Mouse (Mus musculus) embryo, embryonic 10.5 days (tissue): Measurements from ENCODE around the gene Zdhhc22.
A peak's percentile ranks its signal among the peaks of the same experiment; 100 is the strongest.

ENCODE experiments used
- DNase-seq: peaks from one replicate; pipeline ENCODE4 v3.0.0-alpha.2; 2015; ENCODE audit warnings: low spot score

The Zdhhc22 gene

GRCm38 (mm10) chr12:86935692-86936282 lies 54.4 kb downstream of the Zdhhc22 start:
- no peak for DNase-seq

DNA sequence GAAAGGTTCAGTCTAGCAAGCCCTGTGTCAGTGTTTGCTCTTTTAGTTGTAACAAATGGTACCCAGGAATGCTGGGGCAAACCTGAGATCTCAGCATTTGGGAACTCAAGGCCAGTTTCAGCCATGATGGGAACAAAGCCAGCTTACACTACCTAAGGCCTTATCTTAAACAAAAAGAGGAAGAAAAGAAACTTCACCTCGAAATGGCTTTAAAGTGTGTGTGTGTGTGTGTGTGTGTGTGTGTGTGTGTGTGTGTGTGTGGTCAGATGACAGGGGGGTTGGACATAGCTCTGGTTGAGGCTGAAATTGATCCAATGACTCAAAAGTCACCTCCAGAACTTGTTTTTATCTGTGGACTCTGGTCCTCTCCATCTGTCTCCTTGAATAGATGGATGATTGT lies 55.5 kb downstream of the Zdhhc22 start:
- DNase-seq = no peak

DNA sequence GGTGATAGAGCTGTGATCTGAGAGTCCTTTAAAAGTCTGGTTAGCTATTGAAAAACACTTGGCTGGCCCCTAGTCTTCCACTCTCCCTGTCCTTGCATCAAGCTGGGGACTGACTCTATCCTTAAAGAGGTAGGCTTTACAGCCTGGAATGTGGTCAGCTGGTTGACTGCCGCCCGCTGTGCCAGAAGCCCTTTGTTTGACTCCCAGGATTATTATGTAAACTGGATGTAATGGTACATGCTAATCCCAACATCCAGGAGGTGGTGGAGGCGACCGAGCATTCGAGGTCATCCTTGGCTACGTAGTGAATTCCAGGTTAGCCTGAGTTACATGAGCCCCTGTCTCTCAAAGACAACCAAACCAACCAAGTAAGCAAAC lies 57.7 kb downstream of the Zdhhc22 start:
- DNase-seq = peak; percentile 37

DNA sequence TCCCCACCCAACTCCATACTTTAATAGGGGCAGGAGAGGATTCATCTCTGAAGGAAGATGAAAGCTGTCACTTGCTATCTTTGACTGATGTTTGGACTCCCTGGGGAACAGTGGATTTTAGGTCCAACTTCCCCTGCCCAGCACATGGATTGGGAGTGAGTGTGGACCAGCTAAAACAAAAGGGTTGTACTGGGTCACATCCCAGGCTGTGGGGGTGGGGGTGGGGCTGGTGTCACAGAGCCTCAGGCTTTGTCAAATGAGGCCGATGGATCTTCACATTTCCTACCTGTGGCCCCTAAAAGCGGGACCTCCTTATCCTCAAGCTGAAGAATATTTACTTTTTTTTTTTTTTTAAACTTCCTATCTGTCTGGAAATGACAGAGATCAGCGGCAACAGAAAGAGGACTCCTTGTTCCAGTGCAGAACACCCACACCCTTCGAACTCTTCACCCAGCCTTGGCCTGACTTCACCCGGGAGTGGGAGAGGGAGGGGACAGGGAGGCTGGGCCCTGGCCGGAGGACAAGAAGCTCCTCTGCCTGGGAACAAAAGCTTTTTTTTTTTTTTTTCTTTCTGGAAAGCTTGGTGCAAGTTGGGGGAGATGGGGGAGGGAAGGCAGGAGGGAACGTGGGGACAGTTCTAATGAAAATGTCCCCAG lies 58.2 kb downstream of the Zdhhc22 start:
- DNase-seq = no peak

- DNase-seq = no peak
Measured at GRCm38 (mm10) chr12:86930934-86931729, 59.1 kb downstream of the Zdhhc22 start.
